Mouse (Mus musculus) lung, adult 2 months (tissue): ENCODE results near the gene Tmem53.

Experiments used
- CTCF ChIP-seq: fragments of 200-500 bp; IDR thresholded peaks from 2 replicates; pipeline ENCODE4 v1.5.1; 2011; ENCODE audit warnings: mild to moderate bottlenecking, low read length, control low read depth; ENCODE audit not compliant: insufficient read depth
- POLR2A ChIP-seq: fragments of 200-500 bp; IDR thresholded peaks from 2 replicates; pipeline ENCODE4 v1.6.1; 2011; ENCODE audit warnings: low read depth, mild to moderate bottlenecking, control low read depth, low read length, borderline replicate concordance; ENCODE audit errors: extremely low read depth

- no peak for TF ChIP-seq POLR2A
- no peak for TF ChIP-seq CTCF
Measured at GRCm38 (mm10) chr4:117312416-117313084, 60.8 kb downstream of the Tmem53 start.
